In the genomic region with DNA sequence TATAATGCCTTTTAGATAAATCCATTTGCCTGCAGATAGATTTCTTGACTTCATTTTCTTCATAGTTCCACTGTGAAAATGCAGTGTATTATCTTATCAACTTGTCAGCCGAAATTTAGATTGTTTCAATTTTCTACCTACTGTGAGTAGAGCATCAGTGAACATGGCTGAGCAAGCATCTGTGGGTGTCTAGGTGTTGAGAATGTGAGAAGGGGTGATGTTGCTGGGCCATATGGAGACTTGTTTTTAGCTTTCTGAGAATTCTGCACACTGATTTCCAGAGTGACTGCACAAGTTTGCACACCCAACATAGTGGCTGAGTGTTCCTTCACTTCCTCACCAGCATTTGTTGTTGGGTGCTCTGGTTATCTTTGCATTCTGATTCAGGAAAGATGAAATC, we compare ENCODE assay signal across 13 mouse cellular contexts.
"Had no signal": no experiment of that assay in that cellular context is flagged by ENCODE, and none has a peak within 500 bp of the region (broad histone marks: within the 10 kb centered on the region; RNA-seq: fewer than 3 reads in every experiment).

No protein-coding gene starts in this region.

- DNase-seq: forebrain, postnatal 0 days; gastrocnemius, postnatal 10 days; gastrocnemius, postnatal 25 days; heart, adult 18-20 months; heart, postnatal 10 days; heart, postnatal 4 days; kidney, adult 18-20 months; kidney, adult 8-10 months; kidney, postnatal 10 days; kidney, postnatal 25 days; kidney, postnatal 4 days; layer of hippocampus, postnatal 36 days; left cerebral cortex, postnatal 4 days had no signal
